Mouse (Mus musculus) large intestine, adult 2 months (tissue): Measurements from ENCODE around the gene Olfr195. TPM values are rescaled to one million over a fixed set of nuclear protein-coding genes. Genes with fewer than 3 reads are reported as not detected.
"Not testable (repeated sequence)": the region's sequence is repeated elsewhere in the genome, so short reads cannot be mapped to it uniquely, and the experiment has no call there.

ENCODE experiments used
- DNase-seq: peaks from one replicate; pipeline ENCODE4 v3.0.0-alpha.2; 2012; ENCODE audit warnings: low read depth, low spot score
- WGBS: fragments of 180-500 bp; shearing (Covaris S2); methylation state at CpG from one replicate; pipeline ENCODE4 v1.1.7; 2018; 5-methylcytosine and 5-hydroxymethylcytosine counted together
- polyA plus RNA-seq: library from polyadenylated mRNA; depleted of rRNA; stranded (reverse); fragments of >200 nt; gene quantifications from 2 replicates; pipeline ENCODE4 v1.2.3, GENCODE M21; 2012; rRNA removed

The Olfr195 gene
- not detected in 2 replicates for polyA plus RNA-seq

- WGBS = 86% methylated on average over 1 of the region's 1 CpGs
- DNase-seq = no peak
These were observed at the start of gene Olfr195 for GRCm38 (mm10) chr16:59146746-59147145. Olfr195 (plus strand) TSS chr16:59147046.

DNA sequence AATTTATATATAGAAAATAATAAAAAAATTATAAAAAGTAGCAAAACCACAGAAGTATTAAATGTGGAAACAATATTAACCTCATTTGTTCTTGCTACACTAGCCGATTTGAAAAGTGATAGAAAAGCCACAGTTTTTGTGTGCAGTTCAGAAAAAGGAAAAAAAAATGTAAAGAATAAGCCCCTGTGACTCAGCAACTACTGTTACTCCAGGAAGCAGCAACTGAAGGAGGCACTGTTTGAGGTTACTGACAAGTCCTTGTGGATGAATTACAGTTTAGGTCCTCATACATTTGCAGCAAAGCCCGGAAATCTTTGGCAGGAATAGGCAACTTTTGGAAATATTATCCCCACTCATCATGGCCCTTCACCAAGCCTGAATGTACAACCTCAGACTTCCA lies 41.5 kb upstream of the Olfr195 start:
- DNase-seq = no peak
- 69% methylated on average over 2 of the region's 2 CpGs for WGBS

- not testable (repeated sequence) for DNase-seq
- 35% methylated on average over 5 of the region's 5 CpGs for WGBS
These were observed 38.3 kb upstream of the Olfr195 start for GRCm38 (mm10) chr16:59108522-59108921.

DNA sequence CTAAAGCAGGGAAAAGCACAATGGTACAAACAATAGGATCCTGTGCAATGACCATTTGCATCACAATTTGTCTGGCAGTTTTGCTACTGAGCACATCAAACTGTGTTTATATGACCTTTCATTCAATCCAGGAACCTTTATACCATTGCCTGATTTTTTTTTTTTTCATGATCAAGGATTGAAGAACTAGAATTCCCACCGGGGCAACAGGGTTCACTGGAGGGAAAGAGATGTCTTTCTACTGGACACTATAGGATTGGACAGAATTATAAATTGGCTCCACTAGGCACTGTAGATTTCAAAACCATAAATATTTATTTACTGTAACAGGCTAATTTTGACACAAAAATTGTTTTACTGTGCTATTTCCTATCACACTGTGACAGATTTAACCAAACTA lies 35.1 kb upstream of the Olfr195 start, which contains the start of gene Olfr193:
Gene Olfr193, minus strand, starts transcription at position 101 of the 400 bp plus-strand sequence.
- no peak for DNase-seq

DNA sequence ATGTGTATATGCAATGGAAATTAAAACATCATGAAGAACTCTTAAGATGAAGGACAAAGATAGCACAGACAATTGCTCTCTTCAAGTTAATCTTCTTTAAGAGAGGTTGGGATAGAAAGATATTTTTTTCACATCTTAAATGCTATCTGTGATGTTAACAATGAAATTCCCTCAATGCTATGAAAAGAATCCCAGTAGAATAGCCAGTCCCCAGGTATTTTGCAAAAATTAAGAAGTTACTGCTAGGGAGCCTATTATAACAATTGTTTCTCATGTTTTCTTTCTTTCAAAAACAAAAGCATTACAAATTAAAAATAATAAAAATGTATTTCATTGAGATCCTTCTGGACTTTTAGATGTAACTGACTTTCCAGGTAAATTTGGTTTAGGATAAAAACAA lies 25.9 kb upstream of the Olfr195 start, which contains the start of gene Olfr194:
Gene Olfr194, minus strand, starts transcription at position 101 of the 400 bp plus-strand sequence.
- DNase-seq = no peak

More for the DNA sequence above, 35.1 kb upstream of the Olfr195 start, which contains the start of gene Olfr193:
- 93% methylated on average over 1 of the region's 1 CpGs for WGBS

DNA sequence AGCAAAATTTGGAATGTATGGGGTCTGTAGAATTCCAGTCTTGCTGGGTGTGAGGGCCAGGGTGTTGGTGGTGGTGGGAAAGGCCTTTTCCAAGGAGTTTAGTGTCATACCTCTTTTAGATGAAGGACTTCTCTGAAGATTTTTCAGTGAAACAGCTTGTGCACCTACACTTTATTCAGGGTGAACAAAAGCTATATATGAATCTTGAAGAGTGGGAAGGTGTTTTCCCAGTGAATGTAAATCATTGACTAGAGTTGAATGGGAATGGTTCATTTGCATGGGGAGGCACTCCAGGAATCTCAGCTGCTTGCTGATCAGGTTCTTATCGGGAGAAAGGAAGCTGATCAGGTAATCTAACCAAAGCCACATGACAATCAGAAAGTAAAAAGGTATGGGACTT lies 16.1 kb upstream of the Olfr195 start:
- no peak for DNase-seq
- 49% methylated on average over 1 of the region's 1 CpGs for WGBS

DNA sequence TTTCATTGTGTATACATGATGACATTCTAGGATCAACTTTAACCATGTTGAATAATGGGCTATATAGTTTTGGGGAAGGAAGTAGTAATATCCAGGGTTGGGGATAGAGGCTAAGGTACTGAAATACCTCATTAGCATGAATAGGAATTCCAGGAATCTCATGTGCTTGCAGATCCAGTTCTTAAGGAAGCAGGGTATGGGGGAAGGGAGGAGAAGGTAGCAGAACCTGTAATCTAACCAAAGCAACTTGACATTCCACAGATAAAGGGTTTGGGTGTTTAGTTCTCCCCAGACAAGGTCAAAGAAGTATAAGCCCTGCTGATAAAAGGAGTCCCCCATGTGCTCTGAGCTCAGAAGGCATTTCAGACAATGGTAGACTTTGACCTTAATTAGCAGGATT lies 5.7 kb upstream of the Olfr195 start:
- no peak for DNase-seq

DNA sequence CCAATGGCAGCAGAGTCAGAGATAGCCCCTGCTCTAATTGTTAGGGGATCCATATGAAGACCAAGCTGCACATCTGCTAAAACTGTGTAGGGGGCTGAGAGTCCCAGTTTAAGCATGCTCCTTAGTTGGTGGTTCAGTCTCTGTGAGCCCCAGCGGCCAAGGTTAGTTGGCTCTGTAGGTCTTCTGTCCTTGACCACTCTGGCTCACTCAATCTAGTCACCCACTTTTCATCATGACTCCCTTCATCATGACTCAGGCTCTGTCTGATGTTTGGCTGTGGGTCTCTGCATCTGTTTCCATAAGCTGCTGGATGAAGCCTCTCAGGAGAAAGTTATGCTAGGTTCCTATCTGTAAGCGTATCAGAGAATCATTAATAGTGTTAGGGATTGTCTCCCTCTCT lies 5.2 kb downstream of the Olfr195 start:
- WGBS = 86% methylated on average over 2 of the region's 2 CpGs
- DNase-seq = no peak

DNA sequence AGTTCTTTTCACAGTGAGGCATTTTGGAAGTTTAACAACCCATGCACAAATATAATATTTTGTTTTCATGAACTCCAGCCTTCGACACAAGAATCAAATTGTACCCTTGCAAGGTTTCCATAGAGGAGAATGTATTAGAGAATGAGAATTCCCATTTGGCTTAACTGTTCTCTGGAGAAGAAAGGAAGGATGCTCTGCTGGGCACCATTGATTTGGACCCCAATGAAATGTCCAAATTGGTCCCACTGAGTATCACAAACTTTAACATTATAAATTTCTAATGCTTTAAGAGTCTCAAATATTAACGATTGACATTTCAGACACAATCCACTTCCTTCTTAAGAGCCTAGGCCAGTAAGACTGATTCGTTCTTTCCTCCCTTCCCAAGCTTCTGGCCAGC lies 23.5 kb downstream of the Olfr195 start, which contains the start of gene Olfr196:
Gene Olfr196, minus strand, starts transcription at position 101 of the 400 bp plus-strand sequence.
- no peak for DNase-seq
- 68% methylated on average over 3 of the region's 3 CpGs for WGBS

Other genes with a start within 250 kb of the Olfr195 start
- gene Olfr181, start 218.3 kb upstream of the Olfr195 start, polyA plus RNA-seq = not detected in 2 replicates
- not detected in 2 replicates for gene Olfr180, start 217.7 kb upstream of the Olfr195 start, polyA plus RNA-seq
- not detected in 2 replicates for gene Olfr183, start 151.7 kb upstream of the Olfr195 start, polyA plus RNA-seq
- not detected in 2 replicates for gene Olfr186, start 116.8 kb upstream of the Olfr195 start, polyA plus RNA-seq
- gene Olfr187, start 107.3 kb upstream of the Olfr195 start, polyA plus RNA-seq = not detected in 2 replicates
- not detected in 2 replicates for gene Olfr190, start 69.0 kb upstream of the Olfr195 start, polyA plus RNA-seq
- not detected in 2 replicates for gene Olfr191, start 57.2 kb upstream of the Olfr195 start, polyA plus RNA-seq
- gene Olfr193, start 35.2 kb upstream of the Olfr195 start, polyA plus RNA-seq = not detected in 2 replicates
- not detected in 2 replicates for gene Olfr194, start 26.0 kb upstream of the Olfr195 start, polyA plus RNA-seq
- not detected in 2 replicates for gene Olfr196, start 23.4 kb downstream of the Olfr195 start, polyA plus RNA-seq
- gene Olfr198, start 56.5 kb downstream of the Olfr195 start, polyA plus RNA-seq = not detected in 2 replicates
- not detected in 2 replicates for gene Olfr199, start 72.7 kb downstream of the Olfr195 start, polyA plus RNA-seq
- gene Olfr201, start 125.6 kb downstream of the Olfr195 start, polyA plus RNA-seq = not detected in 2 replicates
- gene Olfr202, start 139.7 kb downstream of the Olfr195 start, polyA plus RNA-seq = not detected in 2 replicates
- gene Olfr203, start 151.8 kb downstream of the Olfr195 start, polyA plus RNA-seq = not detected in 2 replicates
- gene Olfr204, start 171.2 kb downstream of the Olfr195 start, polyA plus RNA-seq = not detected in 2 replicates
- gene Olfr205, start 184.1 kb downstream of the Olfr195 start, polyA plus RNA-seq = not detected in 2 replicates
- not detected in 2 replicates for gene Olfr206, start 202.2 kb downstream of the Olfr195 start, polyA plus RNA-seq
- gene Olfr209, start 216.9 kb downstream of the Olfr195 start, polyA plus RNA-seq = not detected in 2 replicates